Mouse (Mus musculus) limb, embryonic 14.5 days (tissue): ENCODE data around the gene Dscaml1. TPM values are rescaled to one million over a fixed set of nuclear protein-coding genes. Genes with fewer than 3 reads are reported as not detected.

Experiments
- ATAC-seq: fragments of 200-750 bp; cut with Nextera tagmentation; 2 replicates; pipeline ENCODE4 v1.8.0; 2017; ENCODE audit warnings: low read depth, moderate number of reproducible peaks, moderate TSS enrichment; ENCODE audit not compliant: low FRiP score
- DNase-seq: peaks from one replicate; pipeline ENCODE4 v3.0.0-alpha.2; 2015; ENCODE audit warnings: low spot score
- H3K27ac ChIP-seq: fragments of 300-500 bp; sonication (generic); replicated peaks from 2 replicates; pipeline ENCODE4 v1.5.1; 2014; ENCODE audit warnings: low read depth, mild to moderate bottlenecking, low read length, moderate library complexity, mixed read lengths
- H3K27me3 ChIP-seq: fragments of 300-500 bp; sonication (generic); 2 replicates; pipeline ENCODE4 v1.6.1; 2014; ENCODE audit warnings: low read length, mixed read lengths; ENCODE audit not compliant: control insufficient read depth, insufficient read depth
- H3K36me3 ChIP-seq: fragments of 300-500 bp; sonication (generic); 2 replicates; pipeline ENCODE4 v1.6.1; 2014; ENCODE audit warnings: mild to moderate bottlenecking, low read length, moderate library complexity, mixed read lengths; ENCODE audit not compliant: control insufficient read depth, insufficient read depth
- H3K4me1 ChIP-seq: fragments of 300-500 bp; sonication (generic); 2 replicates; pipeline ENCODE4 v1.6.1; 2014; ENCODE audit warnings: antibody characterized with exemption, low read length, mixed read lengths; ENCODE audit not compliant: control insufficient read depth, insufficient read depth
- H3K4me2 ChIP-seq: fragments of 300-500 bp; sonication (generic); replicated peaks from 2 replicates; pipeline ENCODE4 v1.6.1; 2014; ENCODE audit warnings: low read depth, mild to moderate bottlenecking, low read length, moderate library complexity; ENCODE audit not compliant: severe bottlenecking
- H3K4me3 ChIP-seq: fragments of 300-500 bp; sonication (generic); replicated peaks from 2 replicates; pipeline ENCODE4 v1.5.1; 2014; ENCODE audit warnings: low read length
- H3K9ac ChIP-seq: fragments of 300-500 bp; sonication (generic); 2 replicates; pipeline ENCODE4 v1.6.1; 2014; ENCODE audit warnings: mild to moderate bottlenecking, low read depth, low read length, moderate library complexity; ENCODE audit not compliant: severe bottlenecking
- H3K9me3 ChIP-seq: fragments of 300-500 bp; sonication (generic); 2 replicates; pipeline ENCODE4 v1.6.1; 2016; ENCODE audit warnings: low read length; ENCODE audit not compliant: control insufficient read depth
- POLR2A ChIP-seq: fragments of 200-500 bp; IDR thresholded peaks from 2 replicates; pipeline ENCODE4 v1.8.0; 2012; ENCODE audit warnings: inconsistent platforms, mild to moderate bottlenecking, moderate library complexity, borderline replicate concordance; ENCODE audit not compliant: insufficient read depth, insufficient read length; ENCODE audit errors: extremely low read depth
- WGBS: fragments of 180-500 bp; shearing (Covaris S2); extraction: QIAGEN DNeasy Blood & Tissue Kit; methylation state at CpG from one replicate; pipeline ENCODE4 v1.1.7; 2014; 5-methylcytosine and 5-hydroxymethylcytosine counted together
- polyA plus RNA-seq, 2 experiments: library from polyadenylated mRNA; depleted of rRNA in 1 of 2; stranded (reverse) in 1 of 2; unstranded in 1 of 2; fragments of >200 nt; fragmentation: Nextera tagmentation in 1 of 2; extraction: Ambion mirVana in 1 of 2; gene quantifications; 2 replicates each; pipeline versions ENCODE4 v1.2.1 to v1.2.3; 2012 to 2014

The Dscaml1 gene
- polyA plus RNA-seq, 2 experiments, result 0.43 to 1.0 TPM

- no peaks in the 10 kb centered on the region for H3K9me3 ChIP-seq
- no peak overlapping the region for H3K4me3 ChIP-seq
- no peak for TF ChIP-seq POLR2A
- no peak overlapping the region for H3K27ac ChIP-seq
- 95% methylated on average over 6 of the region's 6 CpGs for WGBS
- H3K9ac ChIP-seq, result no peak overlapping the region
- no peaks in the 10 kb centered on the region for H3K27me3 ChIP-seq
- DNase-seq (no peak), ATAC-seq (no peak)
- peaks cover 29% of the 10 kb centered on the region for H3K36me3 ChIP-seq
- H3K4me2 ChIP-seq, result no peak overlapping the region
- no peaks in the 10 kb centered on the region for H3K4me1 ChIP-seq
Observed at GRCm38 (mm10) chr9:45395218-45395617, 31.2 kb upstream of the Dscaml1 start.

DNA sequence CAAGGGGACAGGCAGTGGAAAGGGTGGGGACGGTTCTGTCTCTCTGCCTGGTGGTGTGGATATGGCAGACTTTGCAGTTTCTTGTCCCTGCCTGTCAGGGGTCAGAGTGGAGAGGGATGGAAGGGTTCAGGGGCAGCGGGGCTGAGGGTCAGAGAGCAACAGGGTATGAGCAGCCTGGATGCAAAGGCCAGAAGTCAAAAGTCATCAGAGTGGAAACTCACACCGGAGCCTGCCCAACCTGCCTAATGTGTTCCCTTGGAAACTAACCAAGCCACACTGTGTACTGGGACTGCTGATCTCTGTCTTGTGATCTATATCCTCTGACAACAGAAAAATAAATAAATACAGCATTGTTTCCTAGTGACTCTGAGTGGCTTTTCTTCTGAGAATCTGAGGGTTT, 30.6 kb upstream of the Dscaml1 start:
- no peak overlapping the region for H3K4me2 ChIP-seq
- H3K4me3 ChIP-seq, result no peak overlapping the region
- peaks cover 29% of the 10 kb centered on the region for H3K36me3 ChIP-seq
- H3K4me1 ChIP-seq, result no peaks in the 10 kb centered on the region
- DNase-seq, result no peak
- no peak overlapping the region for H3K9ac ChIP-seq
- H3K9me3 ChIP-seq, result no peaks in the 10 kb centered on the region
- ATAC-seq, result no peak
- H3K27me3 ChIP-seq, result no peaks in the 10 kb centered on the region
- TF ChIP-seq POLR2A, result no peak
- no peak overlapping the region for H3K27ac ChIP-seq
- WGBS, result 75% methylated on average over 3 of the region's 3 CpGs

DNA sequence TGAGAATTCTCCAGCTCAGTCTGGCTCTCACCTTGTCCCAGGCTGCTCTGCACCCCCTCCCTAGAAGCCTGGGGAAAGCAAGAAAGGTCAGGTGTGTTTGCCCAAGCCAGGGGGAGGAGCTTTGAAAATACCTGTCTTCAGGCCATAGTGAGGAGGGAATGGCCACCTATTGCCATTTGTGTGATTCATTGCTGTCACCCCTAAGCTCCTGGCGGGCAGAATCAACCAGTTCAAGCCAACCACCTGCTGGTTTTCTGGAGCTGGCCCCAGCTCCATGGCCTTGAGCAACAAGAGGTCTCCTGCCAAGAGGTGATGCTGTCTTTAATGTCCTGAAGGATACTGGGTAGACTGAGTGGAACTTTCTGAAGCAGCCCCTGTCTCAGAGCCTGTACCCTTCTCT, 28.1 kb upstream of the Dscaml1 start:
- peaks cover 19% of the 10 kb centered on the region; the same call in 1 of the 2 replicates for H3K36me3 ChIP-seq
- 35% methylated on average over 1 of the region's 1 CpGs for WGBS
- no peak overlapping the region for H3K4me2 ChIP-seq
- DNase-seq (no peak), ATAC-seq (no peak)
- no peaks in the 10 kb centered on the region for H3K4me1 ChIP-seq
- no peak overlapping the region for H3K4me3 ChIP-seq
- H3K9me3 ChIP-seq, result no peaks in the 10 kb centered on the region
- no peak overlapping the region for H3K9ac ChIP-seq
- H3K27me3 ChIP-seq, result no peaks in the 10 kb centered on the region
- no peak for TF ChIP-seq POLR2A
- H3K27ac ChIP-seq, result no peak overlapping the region

GRCm38 (mm10) chr9:45399434-45399833, 27.0 kb upstream of the Dscaml1 start, which contains the start of gene Fxyd2:
TSS of gene Fxyd2 (plus strand) at chr9:45399669.
- Histone ChIP-seq H3K27ac (no peak within 1 kb of the TSS), H3K9ac (no peak within 1 kb of the TSS), H3K36me3 (peaks cover 10% of the 10 kb centered on the region; the same call in 1 of the 2 replicates), H3K4me3 (no peak within 1 kb of the TSS), H3K27me3 (no peaks in the 10 kb centered on the region), H3K9me3 (no peaks in the 10 kb centered on the region), H3K4me1 (no peaks in the 10 kb centered on the region), H3K4me2 (no peak within 1 kb of the TSS)
- 63% methylated on average over 4 of the region's 4 CpGs for WGBS
- ATAC-seq, result no peak
- no peak for DNase-seq
- no peak for TF ChIP-seq POLR2A

- Histone ChIP-seq H3K4me3 (no peak overlapping the region), H3K4me1 (no peaks in the 10 kb centered on the region), H3K27ac (no peak overlapping the region), H3K4me2 (no peak overlapping the region), H3K27me3 (no peaks in the 10 kb centered on the region), H3K9ac (no peak overlapping the region), H3K9me3 (no peaks in the 10 kb centered on the region), H3K36me3 (no peaks in the 10 kb centered on the region)
- no peak for TF ChIP-seq POLR2A
- no peak for DNase-seq
- no peak for ATAC-seq
- 50% methylated on average over 4 of the region's 4 CpGs for WGBS
Observed at GRCm38 (mm10) chr9:45401851-45402250, 24.6 kb upstream of the Dscaml1 start.

GRCm38 (mm10) chr9:45402957-45403356, 23.5 kb upstream of the Dscaml1 start:
- no peak overlapping the region for H3K4me3 ChIP-seq
- ATAC-seq, result no peak
- TF ChIP-seq POLR2A, result no peak
- no peak overlapping the region for H3K27ac ChIP-seq
- no peak for DNase-seq
- H3K4me2 ChIP-seq, result no peak overlapping the region
- H3K4me1 ChIP-seq, result no peaks in the 10 kb centered on the region
- WGBS, result 37% methylated on average over 2 of the region's 2 CpGs
- no peaks in the 10 kb centered on the region for H3K27me3 ChIP-seq
- H3K36me3 ChIP-seq, result no peaks in the 10 kb centered on the region
- no peaks in the 10 kb centered on the region for H3K9me3 ChIP-seq
- H3K9ac ChIP-seq, result no peak overlapping the region
